Mouse (Mus musculus): ENCODE results near the gene Gm11938. TPM values are rescaled to one million over a fixed set of nuclear protein-coding genes. Genes with fewer than 3 reads are reported as not detected.
A peak's percentile ranks its signal among the peaks of the same experiment; 100 is the strongest.

Gene Gm11938
- total RNA-seq, 4 experiments from 2014 or later: not detected

DNA sequence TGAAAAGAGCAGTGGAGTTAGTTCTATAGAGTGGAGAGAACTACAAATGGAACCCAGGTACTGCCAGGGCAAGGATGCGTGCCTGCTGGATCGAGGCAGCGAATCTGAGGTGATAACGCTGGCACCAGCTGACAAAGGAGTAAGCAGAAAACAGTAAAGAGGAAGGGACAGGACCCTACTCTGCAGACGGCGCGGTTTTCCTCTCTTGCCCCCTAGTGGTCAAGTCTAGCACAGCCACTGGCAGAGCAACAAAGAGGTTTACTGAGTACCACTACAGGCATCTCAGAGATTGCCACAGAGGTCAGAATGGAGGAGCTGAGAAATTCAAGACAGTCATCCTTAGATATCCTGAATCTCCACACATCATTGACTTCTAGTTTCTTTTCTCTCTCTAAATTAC is 29.0 kb downstream of the Gm11938 start:
- peak; percentile 26 for DNase-seq (ENCODE audit: low spot score)

DNA sequence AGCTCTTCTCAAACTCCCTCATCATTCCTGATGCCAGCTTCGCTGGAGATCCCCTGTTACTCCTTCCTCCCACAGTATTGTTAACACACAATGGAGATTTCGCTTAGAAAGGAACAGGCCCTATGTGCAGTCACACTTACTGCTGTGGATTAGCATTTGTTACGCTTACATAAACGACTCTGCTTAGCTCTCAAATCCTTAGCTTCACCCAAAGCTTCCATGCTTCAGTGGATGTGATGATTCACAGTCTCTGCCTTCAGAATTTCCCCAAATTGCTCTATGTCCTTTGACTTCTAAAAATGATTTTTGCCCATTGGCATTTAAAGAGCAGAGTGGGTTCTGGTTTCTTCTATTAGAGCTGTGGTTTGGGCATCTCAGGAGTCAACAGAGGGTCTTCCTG is 29.9 kb downstream of the Gm11938 start:
- DNase-seq (ENCODE audit: low spot score): no peak

DNA sequence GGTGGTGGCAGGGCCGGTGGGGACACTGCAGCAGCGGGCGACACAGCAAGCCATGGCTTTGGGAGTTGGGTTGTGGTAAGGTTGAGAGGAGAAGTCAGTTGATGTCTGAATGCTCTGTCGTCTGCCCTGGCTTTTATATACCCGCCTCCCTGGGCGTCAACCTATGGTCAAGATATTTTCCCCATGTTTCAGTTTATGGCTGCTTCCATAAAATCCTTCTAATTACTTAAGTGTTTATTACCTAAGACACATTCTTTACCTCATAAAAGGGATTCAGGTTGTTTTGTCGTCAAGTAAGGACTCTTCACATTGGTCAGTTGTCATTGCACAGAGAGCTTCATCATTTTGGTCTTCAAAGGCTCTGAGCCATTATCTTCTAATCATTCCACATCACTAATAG is 36.6 kb downstream of the Gm11938 start, which contains the start of gene Krtap3-1:
TSS of gene Krtap3-1 (minus strand) at position 101 of the 400 bp plus-strand sequence.
- DNase-seq (ENCODE audit: low spot score): no peak

DNA sequence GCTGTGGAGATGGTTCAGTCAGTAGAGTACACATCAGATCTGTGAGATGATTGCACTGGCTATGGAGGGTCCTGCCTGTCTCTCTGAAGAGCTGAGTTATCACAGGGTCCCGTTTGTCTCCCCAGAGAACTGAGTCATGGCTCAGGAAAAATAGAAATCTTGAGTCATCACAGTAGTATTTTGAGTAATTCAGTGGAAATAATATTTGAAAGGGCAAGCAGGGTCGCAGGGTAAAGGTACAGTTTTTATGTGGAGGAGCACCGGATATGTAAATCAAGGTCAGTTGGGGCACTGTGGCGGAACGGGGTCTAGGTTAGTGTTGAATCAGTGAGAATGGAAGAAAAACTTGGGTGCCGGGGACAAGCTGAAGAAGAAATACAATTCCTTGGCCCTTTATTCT is 40.5 kb downstream of the Gm11938 start:
- DNase-seq (ENCODE audit: low spot score): no peak

DNA sequence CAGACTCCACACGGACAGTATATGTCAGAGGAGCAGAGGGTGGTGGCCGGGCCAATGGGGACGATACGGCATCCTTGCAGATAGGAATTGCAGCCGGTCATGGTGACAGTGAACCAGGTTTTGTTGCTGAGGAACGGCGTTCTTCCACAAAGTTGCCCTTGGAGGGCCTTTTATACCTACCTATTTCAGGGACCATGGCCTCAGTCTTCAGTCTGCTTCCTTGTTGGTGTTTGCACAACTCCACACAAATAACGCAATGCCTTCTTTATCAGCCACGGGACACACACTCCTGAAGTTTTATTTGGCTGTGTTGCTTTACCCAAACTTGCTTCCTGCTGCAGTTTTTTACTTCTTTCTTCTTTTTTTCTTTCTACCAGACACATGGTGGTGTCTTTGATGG is 43.7 kb downstream of the Gm11938 start, which contains the start of gene Gm11939:
TSS of gene Gm11939 (minus strand) at position 101 of the 400 bp plus-strand sequence.
- no peak for DNase-seq (ENCODE audit: low spot score)

DNA sequence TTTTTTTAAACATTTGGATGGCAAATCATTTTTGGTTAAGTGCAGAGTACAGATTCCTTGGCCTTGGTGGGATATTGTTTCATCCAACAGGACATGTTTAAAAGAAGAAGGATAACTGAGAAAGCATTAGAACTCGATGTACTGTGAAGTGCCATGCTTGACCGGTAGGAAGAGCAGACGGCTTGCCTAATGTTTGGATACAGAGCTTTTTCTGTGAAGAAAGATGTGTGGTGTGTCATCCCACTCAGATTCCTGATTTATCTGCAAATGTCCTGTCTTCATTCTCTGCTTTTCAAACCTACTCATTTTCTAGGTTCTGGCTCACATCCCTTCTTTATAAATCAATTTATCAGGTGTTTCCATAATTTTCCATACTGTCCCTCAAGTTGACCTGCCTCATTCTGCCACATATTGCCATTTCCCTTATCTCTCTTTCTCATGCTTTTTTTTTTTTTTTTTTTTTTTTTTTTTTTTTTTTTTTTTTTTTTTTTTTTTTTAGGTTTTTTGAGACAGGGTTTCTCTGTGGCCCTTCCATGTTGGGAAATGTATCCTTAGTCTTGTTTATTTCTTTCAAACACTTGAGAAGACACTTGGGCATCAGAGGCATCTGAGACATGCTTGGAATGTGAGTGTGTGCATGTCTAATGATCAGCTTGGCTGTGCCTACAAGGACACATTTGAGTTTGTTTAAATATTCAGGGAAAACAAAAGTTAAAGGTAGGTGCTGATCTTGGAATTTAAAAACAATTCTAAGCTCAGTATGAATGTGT is 44.9 kb downstream of the Gm11938 start:
- DNase-seq (ENCODE audit: low spot score): no peak

DNA sequence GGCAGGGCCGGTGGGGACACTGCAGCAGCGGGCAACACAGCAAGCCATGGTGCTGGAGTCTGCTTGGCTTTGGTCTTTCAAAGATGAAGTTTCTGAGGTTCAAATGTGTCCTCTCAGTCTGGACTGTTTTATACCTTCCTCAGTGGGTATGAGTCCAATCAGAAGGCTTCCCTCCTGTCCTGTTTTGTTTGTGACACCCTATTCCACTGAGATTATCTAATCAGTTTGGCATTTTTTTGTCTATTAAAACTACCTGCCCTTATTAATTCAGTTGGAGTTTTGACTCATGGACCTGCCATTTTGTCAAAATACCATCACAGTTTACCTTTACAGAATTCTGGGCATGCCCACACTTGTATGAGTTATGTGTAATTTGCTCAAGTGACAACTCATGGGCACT is 46.4 kb downstream of the Gm11938 start, which contains the start of gene Krtap3-2:
TSS of gene Krtap3-2 (minus strand) at position 101 of the 400 bp plus-strand sequence.
- DNase-seq (ENCODE audit: low spot score): no peak

DNA sequence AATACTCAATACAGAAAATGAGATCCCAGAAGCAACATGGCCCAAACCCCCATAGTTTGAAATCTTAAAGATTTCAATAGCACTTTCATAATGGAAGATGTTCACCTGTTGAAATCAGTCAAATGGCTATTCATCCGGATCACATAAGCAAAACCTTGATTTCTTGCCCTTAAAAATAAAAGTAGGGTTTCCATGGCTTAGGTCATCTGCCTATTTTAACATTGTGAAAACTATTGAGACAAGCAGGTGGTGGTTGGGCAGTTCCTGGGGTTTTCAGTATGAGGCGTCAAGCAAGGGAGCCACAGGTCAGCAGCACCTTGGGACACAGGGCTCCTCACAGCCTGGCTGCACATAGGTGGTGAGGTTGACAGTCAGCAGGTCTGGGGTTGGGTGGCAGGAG is 46.9 kb downstream of the Gm11938 start:
- no peak for DNase-seq (ENCODE audit: low spot score)

Other genes starting within 250 kb of the Gm11938 start
- gene Krt28, start 228.4 kb downstream of the Gm11938 start, total RNA-seq (2022): not detected
- gene Krt10, start 213.9 kb downstream of the Gm11938 start, total RNA-seq (2022): 1 to 10 TPM; 3.3 to 5.8 (median 5.0) TPM
- not detected for gene Krt12, start 181.0 kb downstream of the Gm11938 start, total RNA-seq (2022)
- gene Krt20, start 165.2 kb downstream of the Gm11938 start, total RNA-seq (2022): not detected
- gene Krt23, start 110.2 kb downstream of the Gm11938 start, total RNA-seq (2022): not detected
- not detected for gene Krt39, start 82.0 kb downstream of the Gm11938 start, total RNA-seq (2022)
- gene Krt40, start 60.1 kb downstream of the Gm11938 start, total RNA-seq (2022): not detected
- not detected for gene Krtap3-3, start 52.4 kb downstream of the Gm11938 start, total RNA-seq (2022)
- gene Krtap3-2, start 46.5 kb downstream of the Gm11938 start, total RNA-seq (2022): not detected
- not detected for gene Gm11939, start 43.8 kb downstream of the Gm11938 start, total RNA-seq (2022)
- gene Krtap3-1, start 36.7 kb downstream of the Gm11938 start, total RNA-seq (2022): not detected
- gene Krtap1-5, start 22.3 kb downstream of the Gm11938 start, total RNA-seq (2022): not detected
- gene Krtap1-4, start 19.7 kb downstream of the Gm11938 start, total RNA-seq (2022): not detected
- gene Krtap1-3, start 12.0 kb downstream of the Gm11938 start, total RNA-seq (2022): not detected
- gene Krtap9-3, start 5.2 kb downstream of the Gm11938 start, total RNA-seq (2022): not detected
- not detected for gene Gm11937, start 6.9 kb upstream of the Gm11938 start, total RNA-seq (2022)
- not detected for gene Krtap2-4, start 11.5 kb upstream of the Gm11938 start, total RNA-seq (2022)
- not detected for gene Gm11562, start 17.1 kb upstream of the Gm11938 start, total RNA-seq (2022)
- gene Krtap4-1, start 24.9 kb upstream of the Gm11938 start, total RNA-seq (2022): not detected
- gene Krtap4-2, start 31.8 kb upstream of the Gm11938 start, total RNA-seq (2022): not detected
- gene Krtap4-7, start 40.8 kb upstream of the Gm11938 start, total RNA-seq (2022): not detected
- not detected for gene Gm11555, start 46.9 kb upstream of the Gm11938 start, total RNA-seq (2022)
- gene Gm11563, start 55.7 kb upstream of the Gm11938 start, total RNA-seq (2022): not detected
- gene Krtap4-6, start 62.7 kb upstream of the Gm11938 start, total RNA-seq (2022): not detected
- not detected for gene Gm14190, start 87.4 kb upstream of the Gm11938 start, total RNA-seq (2022)
- not detected for gene Gm14180, start 131.0 kb upstream of the Gm11938 start, total RNA-seq (2022)
- not detected for gene Gm11595, start 169.6 kb upstream of the Gm11938 start, total RNA-seq (2022)
- not detected for gene Krtap4-8, start 177.4 kb upstream of the Gm11938 start, total RNA-seq (2022)
- gene Krtap4-9, start 181.9 kb upstream of the Gm11938 start, total RNA-seq (2022): not detected
- not detected for gene Gm11596, start 190.2 kb upstream of the Gm11938 start, total RNA-seq (2022)
- not detected for gene Gm11569, start 195.6 kb upstream of the Gm11938 start, total RNA-seq (2022)
- not detected for gene Gm11554, start 201.1 kb upstream of the Gm11938 start, total RNA-seq (2022)
- gene Krtap4-13, start 206.6 kb upstream of the Gm11938 start, total RNA-seq (2022): not detected
- not detected for gene Gm11564, start 212.4 kb upstream of the Gm11938 start, total RNA-seq (2022)
- gene 2300003K06Rik, start 234.8 kb upstream of the Gm11938 start, total RNA-seq (2022): not detected
- not detected for gene Krtap4-16, start 248.3 kb upstream of the Gm11938 start, total RNA-seq (2022)

Data from heart, adult 8-10 months (tissue).